Mouse (Mus musculus) R1 (cell line): ENCODE data around the gene Plet1.

ENCODE experiments used
- DNase-seq: peaks from one replicate; pipeline ENCODE4 v3.0.0-alpha.2; 2018; ENCODE audit warnings: low read depth, low spot score

The Plet1 gene

DNA sequence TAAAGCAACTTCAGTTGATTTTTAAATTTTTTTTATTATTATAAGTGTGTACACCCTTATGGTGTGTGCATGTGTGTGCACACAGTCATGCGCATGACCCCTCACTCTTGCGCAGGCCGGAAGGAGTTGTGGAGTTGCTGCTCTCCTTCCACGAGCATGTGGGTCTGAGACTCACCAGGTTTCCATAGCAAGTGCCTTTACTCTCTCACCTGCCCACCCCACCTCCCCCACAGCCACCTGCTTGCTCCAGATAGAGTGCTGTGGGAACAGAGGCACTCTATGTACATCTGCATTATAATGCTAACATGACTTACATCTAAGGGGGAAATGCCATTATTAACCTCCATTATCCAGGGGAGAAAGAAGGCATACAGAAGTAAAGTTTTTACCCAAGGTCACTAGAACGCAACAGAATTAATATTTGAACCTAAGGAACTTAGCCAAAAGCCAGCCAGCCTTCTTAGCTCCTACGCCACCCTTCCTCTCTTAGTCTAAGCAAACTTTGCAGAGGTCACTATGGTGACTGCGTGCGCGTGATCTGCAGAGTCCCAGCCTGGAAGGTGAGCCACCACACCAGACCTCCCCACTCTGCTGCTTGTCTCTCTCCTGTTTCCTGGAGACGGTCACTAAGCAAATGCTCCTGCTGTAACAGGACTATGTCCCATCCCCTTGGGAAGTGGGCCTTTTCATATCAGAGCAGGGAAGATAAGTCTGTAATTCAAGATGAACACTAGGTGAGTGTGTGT is 1.3 kb downstream of the Plet1 start:
- peak; percentile 72 for DNase-seq

GRCm38 (mm10) chr9:50496151-50496505 is 1.8 kb downstream of the Plet1 start:
- DNase-seq: no peak

- no peak for DNase-seq
Observed at GRCm38 (mm10) chr9:50496546-50496945, 2.2 kb downstream of the Plet1 start.

DNA sequence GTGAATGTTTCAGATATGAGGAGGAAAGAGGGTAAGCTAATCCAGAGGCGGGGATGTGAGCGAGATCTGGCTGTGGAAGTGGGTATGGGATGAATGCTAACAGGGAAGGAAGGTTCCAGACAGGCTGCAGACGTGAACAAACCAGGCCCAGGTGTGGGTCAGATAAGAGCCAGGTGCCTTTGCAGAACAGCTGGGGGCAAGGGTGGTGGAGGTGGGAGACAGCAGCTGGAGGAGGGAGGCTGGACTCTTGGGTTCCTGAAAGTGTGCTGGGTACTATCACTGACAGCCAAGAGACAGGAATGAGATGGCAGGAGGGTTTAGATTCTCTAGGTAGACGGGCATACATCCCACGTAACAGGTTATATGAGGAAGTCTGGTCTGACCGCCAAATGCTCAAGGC is 2.8 kb downstream of the Plet1 start:
- DNase-seq: no peak

DNA sequence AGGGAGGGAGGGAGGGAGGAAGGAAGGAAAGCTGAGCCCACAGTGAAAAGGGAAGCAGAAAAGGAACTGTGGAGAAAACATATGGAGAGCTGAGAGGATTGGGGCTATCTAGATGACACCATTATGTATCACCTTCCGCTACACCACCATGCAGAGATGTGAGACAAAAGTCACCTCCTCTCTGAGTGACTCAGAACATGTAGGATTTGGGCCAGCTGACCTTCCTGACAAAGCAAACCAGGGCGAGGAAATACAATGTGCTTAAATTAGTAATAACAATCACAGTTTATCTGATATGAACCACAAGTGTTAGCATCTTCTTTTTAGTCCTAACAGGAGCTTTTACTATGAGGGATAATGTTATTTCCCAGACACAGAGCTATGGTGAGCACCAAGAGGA is 3.2 kb downstream of the Plet1 start:
- no peak for DNase-seq

- DNase-seq: no peak
Observed at GRCm38 (mm10) chr9:50498815-50499214, 4.5 kb downstream of the Plet1 start.

GRCm38 (mm10) chr9:50499781-50500180 is 5.5 kb downstream of the Plet1 start:
- no peak for DNase-seq

- DNase-seq: no peak
Observed at GRCm38 (mm10) chr9:50500467-50500973, 6.2 kb downstream of the Plet1 start.

- DNase-seq: peak; percentile 25
Observed at GRCm38 (mm10) chr9:50500974-50501501, 6.7 kb downstream of the Plet1 start.

- DNase-seq: no peak
Observed at GRCm38 (mm10) chr9:50502949-50503348, 8.6 kb downstream of the Plet1 start.

- DNase-seq: no peak
Observed at GRCm38 (mm10) chr9:50505405-50505804, 11.1 kb downstream of the Plet1 start.

DNA sequence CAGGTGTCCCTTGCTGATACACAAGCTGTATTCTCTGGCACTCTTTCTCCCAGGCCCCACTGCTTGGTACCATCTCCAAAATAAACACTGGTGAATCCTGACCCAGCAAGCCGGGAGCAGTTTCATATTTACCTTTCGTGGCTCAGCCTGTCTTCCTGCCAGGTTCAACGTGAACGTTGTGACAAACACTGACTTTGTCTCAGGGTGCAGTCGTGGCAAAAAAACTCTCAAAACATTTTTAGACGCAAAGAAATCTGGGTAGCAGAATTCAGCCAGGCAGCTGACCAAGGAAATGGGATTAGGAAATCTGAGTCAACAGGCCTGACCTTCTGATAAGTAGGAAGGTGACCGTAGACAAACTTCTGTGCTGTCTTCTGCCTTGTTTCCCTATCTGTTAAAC is 13.2 kb downstream of the Plet1 start:
- no peak for DNase-seq

- no peak for DNase-seq
Observed at GRCm38 (mm10) chr9:50515462-50515861, 21.1 kb downstream of the Plet1 start.

DNA sequence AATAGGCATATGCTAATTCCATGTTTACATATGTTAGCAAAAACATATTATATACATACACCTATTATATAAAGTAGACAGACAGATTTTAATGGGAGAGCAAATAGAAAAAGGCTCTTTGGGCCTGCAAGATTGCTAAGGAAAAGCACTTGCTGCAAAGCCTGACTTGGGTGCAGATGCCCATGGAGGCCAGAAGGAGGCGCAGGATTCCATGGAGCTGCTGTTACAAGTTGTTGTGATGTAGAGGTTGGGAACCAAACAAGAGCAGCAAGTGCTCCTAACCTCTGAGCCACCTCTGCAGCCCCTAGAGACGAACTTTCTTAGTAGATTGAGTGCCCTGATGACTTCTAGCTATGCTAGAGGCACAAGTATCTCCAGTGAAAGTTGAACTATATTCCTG is 24.5 kb downstream of the Plet1 start:
- DNase-seq: peak; percentile 84

DNA sequence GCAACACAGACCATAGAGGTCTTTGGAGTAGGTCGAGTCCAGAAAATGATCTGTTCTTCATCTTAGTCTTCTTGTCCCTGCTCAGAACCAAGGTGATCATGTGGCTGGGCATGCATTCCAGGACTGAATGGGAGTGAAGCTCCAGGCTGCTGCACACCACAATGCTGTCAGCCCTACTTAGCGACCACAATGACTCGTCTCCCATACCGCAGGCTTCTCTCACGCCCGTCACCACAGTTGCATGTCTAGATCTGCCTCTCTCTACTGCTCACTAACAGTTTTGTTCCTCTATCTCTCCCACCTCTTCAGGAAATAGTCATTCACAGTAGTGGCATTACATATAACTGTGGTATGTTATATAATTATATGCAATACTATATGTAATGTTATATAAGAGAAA is 26.4 kb downstream of the Plet1 start:
- DNase-seq: no peak

DNA sequence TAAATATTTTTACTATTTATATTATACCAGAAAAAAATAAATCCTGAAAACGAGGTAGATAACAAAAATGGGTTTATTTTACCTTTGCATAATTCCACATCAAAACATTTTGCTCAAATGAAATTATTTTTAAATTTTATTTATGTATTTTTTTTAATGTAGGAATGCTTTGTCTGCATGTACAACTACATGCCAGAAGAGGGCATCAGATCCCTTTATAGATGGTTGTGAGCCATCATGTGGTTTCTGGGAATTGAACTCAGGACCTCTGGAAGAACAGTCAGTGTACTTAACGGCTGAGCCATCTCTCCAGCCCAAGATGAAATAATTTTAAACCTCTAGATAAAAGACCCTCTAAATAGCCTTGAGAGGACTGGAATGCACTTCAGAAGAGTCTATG is 27.2 kb downstream of the Plet1 start:
- no peak for DNase-seq

- DNase-seq: no peak
Observed at GRCm38 (mm10) chr9:50522574-50522973, 28.2 kb downstream of the Plet1 start.

- DNase-seq: no peak
Observed at GRCm38 (mm10) chr9:50524936-50525335, 30.6 kb downstream of the Plet1 start.

GRCm38 (mm10) chr9:50525585-50525984 is 31.3 kb downstream of the Plet1 start:
- DNase-seq: no peak

DNA sequence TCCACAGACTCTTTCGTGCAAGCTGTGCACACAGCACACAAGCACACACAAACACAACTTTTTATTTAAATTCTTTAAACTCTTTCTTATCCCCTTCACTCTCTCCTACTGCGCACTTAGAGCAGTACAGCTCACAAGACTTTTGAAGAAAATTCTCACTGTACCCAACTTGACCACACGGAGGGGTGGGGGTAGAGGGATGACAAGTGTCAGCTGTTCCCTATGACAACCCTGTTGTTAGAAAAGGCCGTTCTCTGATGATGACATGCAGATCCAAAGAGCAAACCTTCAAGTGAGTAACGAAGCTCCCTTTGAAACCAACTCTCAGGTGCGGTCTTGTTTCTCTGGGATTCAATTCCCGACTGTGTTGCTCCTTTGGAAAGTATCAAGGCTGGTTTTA is 33.5 kb downstream of the Plet1 start:
- no peak for DNase-seq

- peak; percentile 96 for DNase-seq
Observed at GRCm38 (mm10) chr9:50528293-50528892, 34.1 kb downstream of the Plet1 start, which contains the start of gene Pts. TSS of gene Pts (minus strand) at chr9:50528724.

DNA sequence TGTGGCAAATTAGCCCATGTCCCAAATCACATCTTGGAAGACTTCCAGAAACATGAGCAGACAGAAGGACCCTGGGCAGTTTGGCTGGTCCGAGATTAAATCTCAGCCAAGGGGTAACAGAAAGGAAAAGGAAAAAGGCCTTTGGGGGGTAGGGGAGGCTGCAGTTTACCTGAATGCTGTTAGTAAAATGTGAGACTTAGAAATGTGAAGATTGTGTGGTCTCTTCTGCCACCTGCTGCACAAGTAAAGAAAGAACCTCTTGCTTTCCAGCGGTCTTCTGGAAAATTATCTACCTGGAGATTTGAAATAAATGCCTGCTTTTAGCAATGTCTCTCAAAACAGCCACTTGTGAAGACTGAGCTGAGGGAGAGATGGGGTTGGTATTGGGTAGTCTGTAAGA is 36.6 kb downstream of the Plet1 start:
- peak; percentile 40 for DNase-seq

DNA sequence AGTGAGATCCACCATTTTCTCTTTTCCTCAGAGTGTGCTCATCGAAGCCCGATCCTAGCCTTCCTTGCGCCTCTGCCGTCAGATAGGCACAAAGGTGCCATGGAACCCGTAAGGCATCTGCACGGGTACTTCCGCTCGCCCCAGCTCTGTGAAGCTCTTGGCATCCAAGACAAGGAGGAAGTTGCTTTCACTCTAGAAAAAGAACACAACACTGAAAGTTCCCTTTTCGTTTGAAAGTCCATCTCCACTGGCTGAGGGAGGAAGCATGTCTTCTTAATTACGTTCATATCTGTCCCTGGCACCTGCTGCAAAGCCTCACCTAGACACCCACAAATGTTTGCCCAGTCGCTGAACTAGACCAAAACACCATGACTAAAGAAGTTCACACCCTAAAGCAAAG is 39.0 kb downstream of the Plet1 start:
- peak; percentile 12 for DNase-seq
